Mouse (Mus musculus) liver, adult 2 months (tissue): ENCODE data around the gene Anks1b. TPM values are rescaled to one million over a fixed set of nuclear protein-coding genes. Genes with fewer than 3 reads are reported as not detected.

Experiments used
- DNase-seq: peaks from one replicate; pipeline ENCODE4 v3.0.0-alpha.2; 2011; ENCODE audit warnings: low read depth, low spot score; ENCODE audit errors: extremely low read depth
- H3K27ac ChIP-seq: fragments of 200-500 bp; replicated peaks from 2 replicates; pipeline ENCODE4 v1.5.1; 2012; ENCODE audit warnings: low read depth, mild to moderate bottlenecking, control low read depth, inconsistent platforms, low read length; ENCODE audit not compliant: insufficient read depth
- H3K27me3 ChIP-seq: fragments of 200-500 bp; 2 replicates; pipeline ENCODE4 v1.6.1; 2012; ENCODE audit warnings: mild to moderate bottlenecking, moderate library complexity, low read length, inconsistent platforms; ENCODE audit not compliant: control insufficient read depth, insufficient read depth
- H3K36me3 ChIP-seq: fragments of 200-500 bp; 2 replicates; pipeline ENCODE4 v1.6.1; 2012; ENCODE audit warnings: low read length, inconsistent platforms; ENCODE audit not compliant: control insufficient read depth, insufficient read depth
- H3K4me1 ChIP-seq: fragments of 200-500 bp; 2 replicates; pipeline ENCODE4 v1.6.1; 2011; ENCODE audit warnings: low read length; ENCODE audit not compliant: control insufficient read depth, insufficient read depth
- H3K4me3 ChIP-seq: fragments of 200-500 bp; 2 replicates; pipeline ENCODE4 v1.5.1; 2011; ENCODE audit warnings: low read depth, mild to moderate bottlenecking, control low read depth, low read length, moderate library complexity; ENCODE audit not compliant: insufficient read depth
- H3K79me2 ChIP-seq: fragments of 200-500 bp; 2 replicates; pipeline ENCODE4 v1.6.1; 2012; ENCODE audit warnings: inconsistent platforms, mild to moderate bottlenecking, low read length, moderate library complexity; ENCODE audit not compliant: control insufficient read depth, insufficient read depth
- H3K9ac ChIP-seq: fragments of 200-500 bp; 2 replicates; pipeline ENCODE4 v1.6.1; 2012; ENCODE audit warnings: low read depth, mild to moderate bottlenecking, control low read depth, inconsistent platforms, low read length
- CTCF ChIP-seq: fragments of 200-500 bp; IDR thresholded peaks from 2 replicates; pipeline ENCODE4 v1.5.1; 2011; ENCODE audit warnings: low read depth, low read length, control low read depth
- POLR2A ChIP-seq: fragments of 200-500 bp; IDR thresholded peaks from 2 replicates; pipeline ENCODE4 v1.6.1; 2011; ENCODE audit warnings: low read length, control low read depth; ENCODE audit not compliant: insufficient read depth; ENCODE audit errors: extremely low read depth
- WGBS: fragments of 180-500 bp; shearing (Covaris S2); methylation state at CpG from one replicate; pipeline ENCODE4 v1.1.7; 2018; 5-methylcytosine and 5-hydroxymethylcytosine counted together
- polyA plus RNA-seq: library from polyadenylated mRNA; depleted of rRNA; stranded (reverse); fragments of >200 nt; gene quantifications from 2 replicates; pipeline ENCODE4 v1.2.3, GENCODE M21; 2012
- total RNA-seq: library from RNA; depleted of rRNA; stranded (reverse); fragments of >200 nt; gene quantifications from 2 replicates; pipeline ENCODE4 v1.2.3, GENCODE M21; 2014

Gene Anks1b
- total and polyA plus RNA-seq, 2 experiments, result under 0.01 TPM; not detected in 1

GRCm38 (mm10) chr10:90258944-90259714 lies 385.8 kb downstream of the Anks1b start:
- Histone ChIP-seq H3K4me1 (no peaks in the 10 kb centered on the region), H3K4me3 (no peak overlapping the region), H3K27ac (no peak overlapping the region), H3K9ac (no peak overlapping the region), H3K36me3 (no peaks in the 10 kb centered on the region), H3K27me3 (no peaks in the 10 kb centered on the region), H3K79me2 (no peaks in the 10 kb centered on the region)
- TF ChIP-seq POLR2A (no peak), CTCF (no peak)
- 67% methylated on average over 3 of the region's 3 CpGs for WGBS
- no peak for DNase-seq

GRCm38 (mm10) chr10:90271321-90271720 lies 398.0 kb downstream of the Anks1b start:
- 0 out of 2 replicates have a peak, but pooled peaks cover 1% of the 10 kb centered on the region for H3K4me1 ChIP-seq
- H3K9ac ChIP-seq, result no peak overlapping the region
- H3K27ac ChIP-seq, result no peak overlapping the region
- no peak for TF ChIP-seq CTCF
- TF ChIP-seq POLR2A, result no peak
- H3K79me2 ChIP-seq, result no peaks in the 10 kb centered on the region
- no peaks in the 10 kb centered on the region for H3K27me3 ChIP-seq
- no peak overlapping the region for H3K4me3 ChIP-seq
- no peaks in the 10 kb centered on the region for H3K36me3 ChIP-seq
- WGBS, result 90% methylated on average over 1 of the region's 1 CpGs
- DNase-seq, result no peak

GRCm38 (mm10) chr10:90273311-90273710 lies 400.0 kb downstream of the Anks1b start:
- H3K79me2 ChIP-seq, result no peaks in the 10 kb centered on the region
- H3K27ac ChIP-seq, result no peak overlapping the region
- H3K27me3 ChIP-seq, result no peaks in the 10 kb centered on the region
- no peak for TF ChIP-seq CTCF
- TF ChIP-seq POLR2A, result no peak
- H3K9ac ChIP-seq, result no peak overlapping the region
- WGBS, result 30% methylated on average over 2 of the region's 2 CpGs
- H3K4me1 ChIP-seq, result 0 out of 2 replicates have a peak, but pooled peaks cover 1% of the 10 kb centered on the region
- no peak overlapping the region for H3K4me3 ChIP-seq
- peak; percentile 68 for DNase-seq
- no peaks in the 10 kb centered on the region for H3K36me3 ChIP-seq

GRCm38 (mm10) chr10:90286589-90286988 lies 413.3 kb downstream of the Anks1b start:
- Histone ChIP-seq H3K4me3 (no peak overlapping the region), H3K36me3 (no peaks in the 10 kb centered on the region), H3K79me2 (no peaks in the 10 kb centered on the region), H3K4me1 (no peaks in the 10 kb centered on the region), H3K27me3 (no peaks in the 10 kb centered on the region), H3K9ac (no peak overlapping the region), H3K27ac (no peak overlapping the region)
- TF ChIP-seq CTCF (no peak), POLR2A (no peak)
- WGBS, result 67% methylated on average over 1 of the region's 1 CpGs
- DNase-seq, result no peak

GRCm38 (mm10) chr10:90303249-90303648 lies 429.9 kb downstream of the Anks1b start:
- H3K79me2 ChIP-seq, result no peaks in the 10 kb centered on the region
- H3K27me3 ChIP-seq, result no peaks in the 10 kb centered on the region
- no peak overlapping the region for H3K4me3 ChIP-seq
- H3K27ac ChIP-seq, result no peak overlapping the region
- H3K9ac ChIP-seq, result no peak overlapping the region
- 42% methylated on average over 1 of the region's 1 CpGs for WGBS
- TF ChIP-seq CTCF (no peak), POLR2A (no peak)
- no peaks in the 10 kb centered on the region for H3K4me1 ChIP-seq
- H3K36me3 ChIP-seq, result no peaks in the 10 kb centered on the region
- DNase-seq, result no peak

GRCm38 (mm10) chr10:90306156-90306555 lies 432.8 kb downstream of the Anks1b start:
- Histone ChIP-seq H3K27me3 (no peaks in the 10 kb centered on the region), H3K27ac (no peak overlapping the region), H3K4me1 (no peaks in the 10 kb centered on the region), H3K4me3 (no peak overlapping the region), H3K79me2 (no peaks in the 10 kb centered on the region), H3K36me3 (no peaks in the 10 kb centered on the region), H3K9ac (no peak overlapping the region)
- no peak for TF ChIP-seq POLR2A
- no peak for TF ChIP-seq CTCF
- DNase-seq, result no peak
